Mouse (Mus musculus) neural tube, embryonic 10.5 days (tissue): Measurements from ENCODE around the gene Alox8.
A peak's percentile ranks its signal among the peaks of the same experiment; 100 is the strongest.

Experiments used
- DNase-seq: peaks from one replicate; pipeline ENCODE4 v3.0.0-alpha.2; 2017; ENCODE audit warnings: low spot score; ENCODE audit errors: extremely low spot score

The Alox8 gene

DNA sequence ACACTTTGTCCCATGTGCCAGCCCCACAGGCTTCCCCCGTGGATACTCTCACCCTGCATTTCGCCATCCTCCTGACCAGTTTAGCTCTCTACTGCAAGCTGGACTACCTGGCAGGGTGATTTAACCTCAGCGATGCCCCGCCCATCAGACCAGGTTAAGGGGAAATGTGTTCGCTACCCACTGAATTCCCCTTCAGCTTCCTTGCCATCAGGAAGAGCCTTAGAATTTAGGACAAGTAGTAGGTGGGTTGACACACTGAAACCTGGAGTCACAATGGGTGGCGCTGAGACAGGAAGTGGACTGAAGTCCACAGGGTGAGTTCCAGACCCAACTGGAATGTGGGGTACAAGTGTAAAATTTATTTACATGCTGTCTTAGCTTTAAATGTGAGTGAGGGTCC, at the start of gene Alox8:
Gene Alox8, minus strand, starts transcription at position 101 of the 400 bp plus-strand sequence.
- DNase-seq, result no peak

DNA sequence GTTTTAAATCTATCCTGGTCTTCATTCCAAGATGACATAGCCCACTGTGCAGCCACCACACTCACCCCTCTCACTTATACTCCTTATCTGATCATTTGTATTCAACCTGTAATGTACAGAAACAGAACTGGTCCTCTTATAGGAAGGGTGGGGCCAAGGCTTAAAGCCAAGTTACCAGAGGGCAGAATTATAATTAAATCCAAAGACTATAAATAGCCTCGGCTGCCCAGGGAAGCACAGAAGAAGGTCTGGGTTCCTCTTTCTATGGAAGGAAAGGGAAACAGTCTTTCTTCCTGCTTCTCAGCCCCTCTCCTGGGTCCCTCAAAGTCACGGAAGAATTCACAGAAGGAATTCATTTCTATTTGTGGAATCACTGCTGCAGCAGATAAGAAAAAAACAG, 48.0 kb upstream of the Alox8 start:
- DNase-seq, result no peak

DNA sequence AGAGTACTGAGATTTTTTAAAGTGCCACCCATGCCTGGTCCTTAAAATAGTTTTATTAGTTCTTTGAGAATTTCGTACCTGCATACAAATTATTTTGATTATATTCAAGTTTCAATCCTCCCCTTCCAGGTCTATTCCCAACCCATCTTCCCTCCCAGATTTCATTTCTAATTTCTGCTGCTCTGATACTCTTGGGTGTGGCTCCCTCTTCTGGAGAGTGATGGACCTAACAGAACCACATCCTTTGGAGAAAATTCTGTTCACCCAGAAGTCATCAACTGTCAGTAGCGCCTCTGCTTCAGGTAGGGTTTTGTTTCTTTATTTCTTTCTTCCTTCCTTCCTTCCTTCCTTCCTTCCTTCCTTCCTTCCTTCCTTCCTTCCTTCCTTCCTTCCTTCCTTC, 47.3 kb upstream of the Alox8 start:
- no peak for DNase-seq

DNA sequence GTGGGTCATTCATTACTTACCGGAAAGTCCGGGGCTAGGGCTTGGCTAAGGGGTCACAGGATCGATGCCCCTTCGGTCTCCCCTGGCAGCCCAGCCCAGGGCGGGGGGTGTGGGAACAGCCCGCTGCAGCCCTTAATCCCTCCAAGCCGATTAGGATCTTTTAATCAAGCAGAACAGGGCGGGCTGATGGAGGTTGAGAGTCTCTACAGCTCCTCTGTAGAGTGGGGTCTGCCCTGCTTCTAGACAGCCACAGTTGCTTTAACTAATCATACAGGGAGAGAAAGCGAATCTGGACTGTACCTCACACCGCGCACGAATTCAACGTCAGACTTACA, 39.2 kb upstream of the Alox8 start, which contains the start of gene Gucy2e:
Gene Gucy2e, minus strand, starts transcription at position 111 of the 335 bp plus-strand sequence.
- DNase-seq, result no peak

DNA sequence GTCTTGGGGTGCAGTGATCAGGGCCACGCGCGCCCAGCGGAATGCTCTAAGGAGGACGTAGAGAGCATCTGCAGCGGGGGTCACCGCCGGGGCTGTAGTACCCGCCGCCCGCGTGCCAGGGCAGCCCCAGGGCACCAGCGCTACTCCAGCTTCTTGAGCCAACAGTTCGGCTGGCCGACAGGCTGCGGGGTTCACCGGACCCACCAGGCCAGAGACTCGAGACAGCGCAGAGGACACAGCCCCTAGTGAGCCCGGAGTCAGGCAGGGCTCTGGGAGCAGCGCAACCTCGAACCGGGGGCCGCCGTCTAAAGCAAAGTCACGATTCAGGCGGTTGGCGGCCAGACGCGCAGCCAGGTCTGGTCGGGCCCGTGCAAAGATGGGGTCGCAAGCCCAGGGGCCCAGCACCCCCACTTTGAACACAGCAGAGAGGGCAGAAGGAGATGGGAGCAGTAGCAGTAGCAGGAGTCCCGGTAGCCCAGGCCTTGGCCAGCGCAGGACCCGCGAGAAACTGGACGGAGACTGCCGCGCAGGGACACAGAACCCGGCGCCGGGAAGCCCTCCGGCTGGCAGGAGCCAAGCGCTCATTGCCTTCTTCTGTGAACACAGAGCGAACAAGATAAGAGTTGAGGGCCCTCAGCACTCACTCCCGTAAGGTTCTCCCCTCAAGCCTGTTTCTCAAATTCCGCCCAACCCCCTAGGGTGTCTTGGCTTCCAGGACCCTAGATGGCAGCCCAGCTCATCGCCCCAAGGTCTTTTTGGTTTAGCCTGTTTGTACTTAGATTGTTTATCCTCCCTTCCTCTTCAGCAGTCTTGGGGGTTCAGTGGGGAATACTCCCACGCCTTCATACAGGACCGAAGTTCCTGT, 38.6 kb upstream of the Alox8 start:
- DNase-seq, result peak; percentile 43

DNA sequence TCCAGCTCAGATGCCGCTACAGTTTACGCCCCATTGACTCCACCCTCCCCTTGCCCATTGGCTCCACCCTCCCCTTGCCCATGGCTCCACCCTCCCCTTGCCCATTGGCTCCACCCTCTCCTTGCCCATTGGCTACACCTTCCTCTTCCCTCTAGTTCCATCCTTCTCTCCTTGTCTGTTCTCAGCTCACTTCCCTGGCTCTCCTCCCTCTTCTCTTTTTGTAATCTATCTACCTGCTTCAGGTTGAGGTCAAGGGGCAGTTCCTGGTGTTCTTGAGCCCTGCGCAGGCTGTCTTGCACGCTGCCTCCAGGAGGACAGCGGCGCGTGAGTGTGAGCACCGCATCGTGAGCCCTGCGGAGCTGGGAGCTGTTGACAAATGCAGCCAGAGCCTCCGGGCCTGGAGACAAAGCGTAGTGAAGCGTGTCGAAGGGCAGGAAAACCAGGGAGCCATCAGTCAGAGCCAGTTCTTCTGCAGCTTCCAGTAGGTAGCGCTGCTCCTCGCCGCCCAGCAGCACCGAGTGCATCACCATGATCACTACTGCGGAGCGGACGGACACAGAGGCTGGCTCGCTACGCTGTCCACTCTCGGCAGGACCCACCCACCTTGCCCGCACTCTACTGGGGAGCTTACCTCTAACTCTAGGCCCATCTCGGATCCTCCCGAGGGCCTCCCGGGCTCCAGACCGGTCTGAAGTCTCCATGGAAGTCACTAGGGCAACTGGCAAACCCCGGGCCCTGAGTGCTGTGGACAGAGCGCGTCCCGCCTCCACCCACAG, 37.8 kb upstream of the Alox8 start:
- peak; percentile 77 for DNase-seq

DNA sequence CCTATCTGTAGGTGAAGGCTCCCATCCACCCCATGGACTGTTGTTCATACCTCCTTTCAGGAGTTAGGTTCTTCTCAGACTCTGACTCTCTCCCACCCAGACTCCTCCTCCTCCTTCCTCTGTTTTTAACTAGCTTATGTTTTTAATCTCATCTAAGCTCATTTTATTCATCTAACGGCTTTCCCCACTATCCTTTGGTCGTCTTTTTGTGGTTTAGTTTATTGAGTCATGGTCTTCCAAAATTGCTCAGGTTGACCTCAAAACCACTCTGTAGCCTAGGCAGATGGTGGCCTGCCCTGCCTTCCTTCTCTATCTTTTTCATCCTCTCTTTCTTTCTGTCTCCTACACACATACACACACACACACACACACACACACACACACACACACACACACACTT, 35.5 kb upstream of the Alox8 start:
- no peak for DNase-seq

DNA sequence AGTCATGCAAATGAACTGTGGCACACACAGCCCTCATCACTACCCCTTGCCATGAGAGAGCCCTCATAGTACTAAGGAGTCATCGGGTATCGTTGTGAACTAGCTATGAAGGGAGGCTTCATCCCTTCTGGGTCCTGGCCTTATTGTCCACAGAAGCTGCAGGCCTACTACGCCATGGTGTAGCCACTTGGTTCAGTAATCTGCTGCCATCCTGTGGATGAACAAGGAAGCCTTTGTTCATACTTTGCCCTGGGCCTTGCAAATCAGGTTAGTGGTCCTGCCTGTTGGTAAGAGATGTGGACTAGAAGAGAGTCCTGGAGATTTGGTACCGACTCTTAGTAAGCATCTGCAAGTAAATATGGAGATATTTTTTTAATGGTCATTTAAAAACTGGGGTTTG, 32.8 kb upstream of the Alox8 start:
- no peak for DNase-seq

DNA sequence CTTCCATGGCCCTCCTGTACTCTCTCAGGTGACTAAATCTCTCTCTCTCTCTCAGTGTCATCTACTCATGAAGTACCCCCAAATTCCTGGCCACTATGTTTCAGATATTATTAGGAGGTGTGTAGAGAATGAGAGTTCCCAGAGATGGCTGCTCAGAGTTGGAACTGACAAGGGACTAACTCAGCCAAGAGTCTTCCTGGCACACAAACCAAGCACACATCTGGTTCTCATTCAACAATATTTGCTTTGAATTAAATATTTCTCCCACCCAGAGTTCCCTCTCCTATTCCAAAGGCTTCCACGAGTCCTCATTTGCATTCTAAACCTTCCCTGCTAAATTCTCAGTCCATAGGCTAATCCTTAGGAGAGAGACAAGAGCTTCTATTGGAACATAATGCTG, 28.1 kb upstream of the Alox8 start:
- DNase-seq, result no peak

DNA sequence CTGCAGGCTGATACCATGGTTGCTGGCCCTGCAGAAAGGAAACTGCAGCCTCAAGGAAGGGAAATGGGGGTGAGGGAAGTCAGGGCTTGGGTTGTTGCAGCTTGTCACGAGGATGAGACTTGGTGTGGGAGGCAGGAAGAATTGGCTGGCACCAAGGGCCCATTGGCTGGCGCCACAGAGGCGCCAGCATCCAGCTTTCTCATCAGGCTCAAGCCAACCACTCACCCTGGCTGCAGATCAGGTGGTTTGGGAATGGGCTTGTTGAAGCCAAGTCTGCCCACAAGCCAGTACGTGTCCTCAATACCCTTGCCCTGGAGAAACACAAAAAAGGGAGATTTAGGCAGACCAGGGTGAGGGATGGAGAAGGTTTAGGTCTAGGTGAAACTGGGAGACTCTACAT, 25.5 kb upstream of the Alox8 start:
- DNase-seq, result no peak

DNA sequence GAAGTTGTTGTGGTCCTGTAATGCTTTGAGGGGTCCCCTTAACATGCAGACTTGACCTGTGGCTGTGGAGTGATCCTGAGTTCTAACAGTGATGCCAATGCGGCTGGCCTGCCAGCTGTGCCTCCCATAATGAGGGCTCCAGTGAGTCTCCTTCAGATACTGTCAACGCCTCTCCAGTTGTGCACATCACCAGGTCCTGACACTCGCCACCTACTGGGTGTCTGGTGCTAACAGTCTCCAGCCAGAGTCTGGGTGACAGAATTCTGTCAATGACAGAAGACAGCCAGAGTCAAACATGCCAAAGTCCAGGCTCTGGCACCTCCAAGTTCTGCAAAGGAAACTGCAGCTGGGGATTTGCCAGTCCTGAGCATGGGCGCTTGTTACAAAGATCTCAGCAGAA, 23.4 kb upstream of the Alox8 start:
- DNase-seq, result no peak

DNA sequence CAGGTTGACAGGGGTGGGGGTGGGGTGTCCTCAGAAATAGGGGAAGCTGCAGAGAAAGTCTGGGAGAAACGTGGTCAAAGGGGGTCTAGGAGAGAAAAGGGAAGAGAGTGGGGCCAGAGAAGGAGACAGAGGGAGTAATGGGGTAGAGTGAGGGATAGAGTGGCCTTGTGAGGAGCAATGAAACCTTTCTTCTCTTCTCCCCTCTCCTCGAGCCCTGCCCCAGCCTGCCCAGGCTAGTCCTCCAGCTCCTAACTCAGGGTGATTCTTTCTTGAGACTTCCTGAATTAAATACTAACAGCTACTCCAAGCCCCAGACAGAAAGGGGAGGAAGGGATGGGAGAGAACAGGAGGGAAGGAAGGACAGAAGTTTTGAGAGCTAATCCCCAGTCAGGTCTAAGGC, 21.0 kb upstream of the Alox8 start:
- no peak for DNase-seq

DNA sequence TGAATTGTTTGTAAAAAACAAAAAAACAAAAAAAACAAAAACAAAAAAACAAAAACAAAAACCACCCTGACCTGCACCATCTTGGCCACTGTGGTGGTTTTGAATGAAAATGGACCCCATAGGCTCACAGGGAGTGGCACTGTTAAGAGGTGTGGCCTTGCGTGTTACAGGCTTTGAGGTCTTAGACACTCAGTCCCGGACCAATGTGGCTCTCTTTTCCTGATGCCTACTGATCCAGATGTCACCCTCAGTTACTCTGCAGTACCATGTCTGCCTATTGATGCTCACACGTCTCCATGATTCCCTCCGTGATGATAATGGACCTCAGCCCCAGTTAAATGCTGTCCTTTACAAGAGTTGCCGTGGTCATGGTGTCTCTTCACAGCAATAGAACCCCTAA, 19.8 kb upstream of the Alox8 start:
- DNase-seq, result no peak

DNA sequence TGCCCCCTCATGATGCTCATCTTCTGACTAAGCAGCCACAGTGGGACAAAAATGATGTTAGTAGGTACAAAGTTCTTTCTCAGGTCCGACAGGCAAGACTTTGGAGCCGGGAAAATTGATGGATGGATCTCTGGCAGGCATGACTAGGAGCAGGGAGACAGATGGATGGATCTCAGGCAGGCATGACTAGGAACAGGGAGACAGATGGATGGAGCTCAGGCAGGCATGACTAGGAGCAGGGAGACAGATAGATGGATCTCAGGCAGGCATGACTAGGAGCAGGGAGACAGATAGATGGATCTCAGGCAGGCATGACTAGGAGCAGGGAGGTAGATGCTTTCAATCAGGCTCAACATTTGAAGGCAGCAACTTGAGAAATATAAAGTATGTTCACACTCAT, 13.8 kb upstream of the Alox8 start:
- DNase-seq, result no peak

DNA sequence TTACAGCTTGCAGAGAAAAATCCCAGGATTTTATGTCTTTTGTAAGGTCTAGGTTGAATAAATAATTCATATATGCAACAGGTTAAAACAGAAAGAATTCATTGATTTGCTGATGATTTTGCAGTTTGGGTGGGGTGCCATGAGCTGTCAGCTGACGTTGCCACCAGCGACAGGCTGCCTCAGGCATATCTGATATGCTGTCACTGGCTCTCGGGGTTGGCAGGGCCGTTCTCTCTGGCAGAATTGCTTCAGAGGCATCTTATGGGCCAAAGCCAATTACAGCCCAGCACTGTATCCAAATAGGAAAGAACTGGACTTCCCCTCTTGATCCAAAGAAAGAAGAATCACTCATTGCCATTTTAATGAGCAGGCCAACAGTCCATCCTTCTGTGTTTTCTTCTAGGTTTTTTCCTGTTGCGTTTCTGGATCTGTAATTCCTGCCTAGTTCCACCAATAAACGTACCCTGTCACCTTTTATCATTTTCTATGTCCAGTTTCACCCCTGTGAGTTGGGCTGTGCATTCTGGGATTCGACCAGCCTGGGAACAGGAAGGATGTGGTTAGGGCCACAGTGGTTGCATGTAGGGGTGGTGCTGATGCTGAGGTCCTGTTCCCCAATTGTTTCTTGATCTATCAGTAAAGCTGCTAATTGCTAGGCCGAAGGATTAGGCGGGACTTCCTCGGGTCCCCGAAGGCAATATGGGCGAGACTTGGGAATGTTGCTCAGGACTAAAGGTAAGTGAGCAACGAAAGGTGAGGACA, 5.0 kb upstream of the Alox8 start:
- no peak for DNase-seq

DNA sequence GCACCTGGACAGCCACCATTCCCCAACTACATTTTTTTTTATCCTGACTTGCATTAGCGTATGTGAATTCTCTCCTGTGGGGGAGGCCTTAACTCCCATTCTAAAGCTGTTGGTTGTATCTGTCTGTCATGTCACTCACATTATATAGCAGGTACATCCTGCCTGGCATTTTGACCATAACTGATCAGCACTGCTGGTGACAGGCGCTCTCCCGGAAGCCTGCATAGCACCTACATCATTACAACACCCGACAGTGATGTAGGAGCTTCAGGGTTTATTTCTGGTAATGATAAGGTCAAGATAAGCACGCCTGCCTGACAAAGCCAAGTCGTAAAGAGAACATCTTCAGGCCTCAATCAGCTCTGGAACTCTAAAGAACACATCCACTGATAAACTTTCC, 2.6 kb upstream of the Alox8 start:
- DNase-seq, result no peak

DNA sequence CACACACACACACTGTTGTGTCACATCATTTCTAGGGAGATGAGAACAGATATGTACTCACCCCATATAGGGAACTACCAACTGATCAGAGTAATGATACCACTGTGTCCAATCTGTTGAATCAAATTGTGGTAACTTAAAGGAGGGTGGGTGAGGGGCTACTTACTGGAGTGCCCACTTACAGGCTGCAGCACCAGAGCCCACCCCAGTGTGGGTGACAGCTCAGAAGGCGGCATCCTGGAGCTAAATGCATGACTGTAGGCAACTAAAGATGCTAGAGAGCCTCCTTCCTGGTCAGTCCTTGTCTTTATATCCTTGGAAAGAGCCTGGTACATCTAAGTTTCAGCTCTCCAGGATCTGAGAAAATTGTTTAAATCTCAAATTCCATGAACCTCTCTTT, 1.6 kb upstream of the Alox8 start:
- DNase-seq, result no peak

DNA sequence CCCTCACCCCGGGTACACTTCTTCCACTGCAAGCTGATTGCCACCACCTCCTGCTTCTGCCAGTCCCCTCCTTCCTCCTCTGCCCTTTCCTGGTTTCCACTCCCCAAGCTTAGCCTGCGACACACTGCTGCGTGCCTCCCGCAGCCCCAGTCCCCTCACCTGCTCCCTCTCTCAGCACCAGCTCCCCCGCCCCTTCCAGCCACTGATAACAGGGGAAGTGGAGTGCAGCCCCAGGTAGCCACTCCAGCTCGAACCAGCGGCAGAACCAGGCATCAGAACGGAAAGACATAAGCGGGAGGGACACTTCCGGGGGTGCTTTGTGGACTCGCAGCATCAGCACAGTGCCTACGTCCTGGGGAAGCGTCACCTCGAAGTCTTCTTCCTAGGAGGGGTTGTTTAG, 449 bp downstream of the Alox8 start:
- DNase-seq, result no peak

DNA sequence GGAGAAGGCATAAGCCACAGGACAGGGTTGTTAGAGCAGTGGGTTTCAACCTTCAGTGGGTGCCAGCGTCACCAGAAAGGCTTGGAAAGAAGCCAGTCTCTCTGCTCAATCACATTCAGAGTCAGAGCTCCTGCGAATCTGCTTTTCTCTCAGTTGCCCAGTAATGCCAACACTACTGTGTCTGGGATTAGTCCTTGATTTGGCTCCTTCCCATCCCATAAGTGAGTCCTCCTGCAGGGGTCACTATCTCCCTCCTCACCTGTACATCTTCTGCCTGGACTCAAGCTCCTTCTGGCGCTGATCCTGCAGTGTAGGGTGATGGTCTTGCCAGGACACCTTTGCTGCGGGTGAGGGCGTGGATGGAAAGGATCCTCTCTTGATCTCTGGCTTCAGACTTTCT, 877 bp downstream of the Alox8 start:
- no peak for DNase-seq

DNA sequence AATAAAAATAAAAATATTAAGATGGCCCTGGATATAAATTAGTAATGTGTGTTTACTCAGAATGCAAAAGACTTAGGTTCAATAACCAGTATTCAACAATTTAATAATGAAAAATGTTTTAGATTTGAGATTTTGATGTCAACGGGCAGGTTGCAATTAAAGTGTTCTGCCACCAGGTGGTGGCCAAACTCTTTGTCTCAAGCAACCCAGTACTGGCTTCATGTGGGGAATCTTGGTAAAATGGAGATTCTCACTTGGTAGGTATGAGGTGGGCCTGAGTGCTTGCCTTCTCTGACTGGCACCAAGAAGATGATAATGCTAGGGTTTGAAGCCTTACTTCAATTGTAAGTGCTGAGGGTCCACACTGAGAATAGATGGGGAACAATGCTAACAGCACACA, 4.8 kb downstream of the Alox8 start:
- no peak for DNase-seq

DNA sequence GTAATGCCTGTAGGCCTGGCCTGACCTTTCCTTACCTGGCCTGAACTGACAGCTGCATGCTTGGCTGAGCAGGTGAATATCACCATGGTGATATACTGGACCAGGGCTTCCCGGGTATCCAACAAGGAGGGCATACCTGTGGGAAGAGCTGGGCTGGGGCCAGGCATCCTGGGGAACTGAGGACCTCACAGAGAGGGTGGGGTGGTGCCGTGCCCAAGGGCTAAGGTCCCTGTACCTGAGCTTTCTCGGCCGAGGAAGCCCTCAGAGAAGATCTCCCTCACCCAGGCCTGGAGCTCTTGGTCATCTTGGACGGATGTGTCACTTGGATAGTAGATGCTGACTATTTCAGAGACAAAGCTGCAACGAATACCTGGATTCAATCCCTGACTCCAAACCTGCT, 11.7 kb downstream of the Alox8 start:
- DNase-seq, result no peak

DNA sequence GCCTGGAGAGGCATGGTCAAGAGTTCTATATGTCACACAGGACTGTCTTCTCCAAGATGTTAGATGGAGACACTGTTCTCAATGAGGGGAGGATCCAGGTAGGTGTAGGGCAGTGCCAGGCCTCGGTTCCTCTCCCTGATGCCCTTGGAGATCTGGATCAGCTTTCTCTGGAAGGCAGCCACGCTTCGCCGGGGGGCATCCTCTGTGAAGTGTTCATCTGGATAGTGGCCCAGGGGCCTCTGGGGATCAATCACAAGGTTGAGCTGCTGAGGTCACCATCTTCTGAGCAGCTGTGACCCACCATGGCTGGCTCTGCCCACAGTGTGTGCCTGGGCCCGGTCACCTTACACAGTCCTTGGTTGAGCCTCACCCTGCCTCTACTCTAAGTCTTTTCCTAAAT, 12.6 kb downstream of the Alox8 start:
- no peak for DNase-seq
